Mouse (Mus musculus): ENCODE results near the gene Clic6. TPM values are rescaled to one million over a fixed set of nuclear protein-coding genes. Genes with fewer than 3 reads are reported as not detected.

Gene Clic6
- polyA plus RNA-seq, 1 experiment, result not detected

DNA sequence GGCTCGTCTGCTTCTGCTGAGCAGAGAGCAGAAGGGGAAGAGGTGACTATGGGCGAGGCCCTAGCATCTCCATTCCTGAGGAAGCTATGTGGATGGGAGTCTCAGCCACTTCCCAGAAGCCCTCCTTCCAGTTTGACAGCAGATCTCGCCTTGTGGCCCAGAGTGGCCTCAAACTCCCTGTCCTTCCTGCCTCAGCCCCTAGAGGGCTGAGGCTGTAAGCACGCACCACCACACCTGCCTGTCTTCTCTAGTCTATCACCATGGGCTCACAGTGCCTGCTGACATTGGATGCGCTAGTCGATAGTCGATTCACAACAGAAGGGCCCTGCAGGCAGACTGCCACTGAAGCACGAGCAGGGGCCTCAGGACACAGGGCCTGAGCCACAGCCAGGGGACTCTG, 32.9 kb upstream of the Clic6 start:
- H3K4me3 ChIP-seq, result no peak overlapping the region
- no peak overlapping the region for H3K4me2 ChIP-seq (ENCODE audit: low read depth)
- H3K27me3 ChIP-seq (ENCODE audit: control insufficient read depth, insufficient read depth, insufficient read length), result no peaks in the 10 kb centered on the region
- TF ChIP-seq TCF12 (IDR thresholded peaks at IDR 0.05; ENCODE audit: insufficient read depth, poor library complexity, severe bottlenecking), result no peak
- TF ChIP-seq MYOG (IDR thresholded peaks at IDR 0.05; ENCODE audit: control insufficient read depth in 1 of 3, insufficient read depth in 1 of 3, insufficient read length in 2 of 3, low read depth in 2 of 3), result no peak
- no peak for TF ChIP-seq TCF3 (IDR thresholded peaks at IDR 0.05; ENCODE audit: insufficient read length, low read depth)
- TF ChIP-seq SRF (IDR thresholded peaks at IDR 0.05; ENCODE audit: control insufficient read depth, insufficient read length, low read depth), result no peak
- TF ChIP-seq USF1 (IDR thresholded peaks at IDR 0.05; ENCODE audit: low read depth), result no peak
- H3K79me2 ChIP-seq (ENCODE audit: control insufficient read depth, insufficient read depth), result no peaks in the 10 kb centered on the region
- H3K36me3 ChIP-seq (ENCODE audit: control insufficient read depth, insufficient read depth), result no peaks in the 10 kb centered on the region
- H3ac ChIP-seq (ENCODE audit: control insufficient read depth, insufficient read length), result no peak overlapping the region

DNA sequence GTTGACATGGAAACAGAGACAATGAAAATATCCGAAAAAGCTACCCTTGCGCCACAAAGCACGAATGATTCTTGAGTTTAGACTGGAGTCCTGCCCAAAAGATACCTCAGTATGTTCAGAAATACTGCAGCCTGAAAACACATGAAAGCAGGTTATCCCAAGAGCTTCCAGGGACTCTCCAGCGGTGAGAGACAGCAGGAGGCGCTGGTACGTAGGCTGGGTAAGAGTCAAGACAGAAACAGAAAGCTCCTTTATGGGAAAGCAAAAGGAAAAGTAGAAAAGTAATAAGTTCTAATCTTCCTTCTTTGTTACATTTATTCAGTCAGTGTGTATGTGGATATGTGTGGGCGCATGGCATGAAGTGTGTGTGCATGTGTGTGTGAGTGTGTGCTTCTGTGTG, 31.5 kb upstream of the Clic6 start:
- Histone ChIP-seq H3K36me3 (ENCODE audit: control insufficient read depth, insufficient read depth) (no peaks in the 10 kb centered on the region), H3K4me2 (ENCODE audit: low read depth) (no peak overlapping the region), H3ac (ENCODE audit: control insufficient read depth, insufficient read length) (no peak overlapping the region), H3K4me3 (no peak overlapping the region), H3K79me2 (ENCODE audit: control insufficient read depth, insufficient read depth) (no peaks in the 10 kb centered on the region), H3K27me3 (ENCODE audit: control insufficient read depth, insufficient read depth, insufficient read length) (no peaks in the 10 kb centered on the region)
- TF ChIP-seq E2F4 (IDR thresholded peaks at IDR 0.05; ENCODE audit: insufficient read depth) (no peak), POLR2AphosphoS2 (IDR thresholded peaks at IDR 0.05; ENCODE audit: insufficient read length, low read depth) (no peak), MYOG (IDR thresholded peaks at IDR 0.05; ENCODE audit: control insufficient read depth in 1 of 3, insufficient read depth in 1 of 3, insufficient read length in 2 of 3, low read depth in 2 of 3) (no peak), TCF3 (IDR thresholded peaks at IDR 0.05; ENCODE audit: insufficient read length, low read depth) (no peak), SRF (IDR thresholded peaks at IDR 0.05; ENCODE audit: control insufficient read depth, insufficient read length, low read depth) (no peak)

DNA sequence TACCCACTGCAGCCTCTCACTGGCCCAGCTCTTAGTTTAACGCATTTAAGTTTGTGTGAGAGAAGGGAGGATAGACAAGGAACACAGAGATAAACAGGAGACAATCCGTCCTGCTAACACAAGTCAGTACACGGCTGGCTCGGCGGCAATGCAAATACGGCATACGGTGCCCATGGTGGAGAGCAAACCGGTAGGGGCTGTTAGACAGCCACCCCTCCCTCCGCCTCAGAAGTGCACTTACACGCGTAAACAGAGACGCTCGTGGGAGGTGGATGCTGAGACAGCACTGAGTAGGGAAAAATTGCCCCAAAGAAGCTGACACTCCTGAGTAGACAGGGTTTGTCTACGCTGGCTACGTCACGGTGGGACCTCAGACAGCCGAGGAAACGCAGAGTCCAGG, 31.0 kb upstream of the Clic6 start:
- no peak overlapping the region for H3K4me3 ChIP-seq

DNA sequence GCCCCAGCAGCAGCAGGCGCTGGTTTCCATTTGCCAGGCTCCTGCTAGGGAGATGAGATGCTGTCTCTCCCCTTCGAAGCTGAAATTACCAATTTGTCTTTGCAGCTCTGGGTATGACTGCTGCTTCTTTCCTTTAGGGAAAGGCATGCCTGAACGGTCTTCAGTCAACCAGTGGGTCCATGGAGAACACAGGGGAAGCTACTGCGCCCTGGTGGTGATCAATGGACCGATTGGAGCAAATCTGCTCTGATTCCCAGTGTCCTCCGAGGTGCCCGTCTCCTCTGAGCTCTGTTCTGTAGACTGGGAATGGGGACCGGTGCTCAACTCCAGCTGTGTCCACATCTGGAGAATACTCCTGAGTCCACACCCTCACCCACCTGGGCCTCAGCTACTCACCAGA, 30.0 kb upstream of the Clic6 start:
- Histone ChIP-seq H3K27me3 (ENCODE audit: control insufficient read depth, insufficient read depth, insufficient read length) (no peaks in the 10 kb centered on the region), H3K36me3 (ENCODE audit: control insufficient read depth, insufficient read depth) (no peaks in the 10 kb centered on the region), H3ac (ENCODE audit: control insufficient read depth, insufficient read length) (no peak overlapping the region), H3K4me3 (no peak overlapping the region), H3K79me2 (ENCODE audit: control insufficient read depth, insufficient read depth) (no peaks in the 10 kb centered on the region), H3K4me2 (ENCODE audit: low read depth) (no peak overlapping the region)
- no peak for TF ChIP-seq CEBPB (IDR thresholded peaks at IDR 0.05; ENCODE audit: insufficient read depth, poor library complexity, severe bottlenecking)
- TF ChIP-seq MYOD1 (IDR thresholded peaks at IDR 0.05; ENCODE audit: control insufficient read depth in 1 of 3, insufficient read length in 2 of 3, low read depth in 2 of 3), result no peak
- no peak for TF ChIP-seq SRF (IDR thresholded peaks at IDR 0.05; ENCODE audit: control insufficient read depth, insufficient read length, low read depth)
- no peak for TF ChIP-seq MYOG (IDR thresholded peaks at IDR 0.05; ENCODE audit: control insufficient read depth in 1 of 3, insufficient read depth in 1 of 3, insufficient read length in 2 of 3, low read depth in 2 of 3)
- TF ChIP-seq E2F4 (IDR thresholded peaks at IDR 0.05; ENCODE audit: insufficient read depth), result no peak
- TF ChIP-seq USF1 (IDR thresholded peaks at IDR 0.05; ENCODE audit: low read depth), result no peak
- TF ChIP-seq REST (IDR thresholded peaks at IDR 0.05; ENCODE audit: insufficient read depth, insufficient read length), result no peak
- no peak for TF ChIP-seq POLR2AphosphoS2 (IDR thresholded peaks at IDR 0.05; ENCODE audit: insufficient read length, low read depth)
- TF ChIP-seq TCF3 (IDR thresholded peaks at IDR 0.05; ENCODE audit: insufficient read length, low read depth), result no peak
- no peak for TF ChIP-seq POLR2A (IDR thresholded peaks at IDR 0.05; ENCODE audit: insufficient read length, low read depth)
- no peak for TF ChIP-seq MAX (IDR thresholded peaks at IDR 0.05; ENCODE audit: low read depth)
- TF ChIP-seq TCF12 (IDR thresholded peaks at IDR 0.05; ENCODE audit: insufficient read depth, poor library complexity, severe bottlenecking), result no peak

More for the DNA sequence above, 31.0 kb upstream of the Clic6 start:
- H3K27me3 ChIP-seq (ENCODE audit: control insufficient read depth, insufficient read depth, insufficient read length), result no peaks in the 10 kb centered on the region
- no peaks in the 10 kb centered on the region for H3K36me3 ChIP-seq (ENCODE audit: control insufficient read depth, insufficient read depth)
- no peak overlapping the region for H3ac ChIP-seq (ENCODE audit: control insufficient read depth, insufficient read length)
- H3K79me2 ChIP-seq (ENCODE audit: control insufficient read depth, insufficient read depth), result no peaks in the 10 kb centered on the region
- no peak for TF ChIP-seq SRF (IDR thresholded peaks at IDR 0.05; ENCODE audit: control insufficient read depth, insufficient read length, low read depth)
- TF ChIP-seq TCF3 (IDR thresholded peaks at IDR 0.05; ENCODE audit: insufficient read length, low read depth), result no peak
- no peak for TF ChIP-seq TCF12 (IDR thresholded peaks at IDR 0.05; ENCODE audit: insufficient read depth, poor library complexity, severe bottlenecking)
- TF ChIP-seq POLR2AphosphoS2 (IDR thresholded peaks at IDR 0.05; ENCODE audit: insufficient read length, low read depth), result no peak
- H3K4me2 ChIP-seq (ENCODE audit: low read depth), result no peak overlapping the region

DNA sequence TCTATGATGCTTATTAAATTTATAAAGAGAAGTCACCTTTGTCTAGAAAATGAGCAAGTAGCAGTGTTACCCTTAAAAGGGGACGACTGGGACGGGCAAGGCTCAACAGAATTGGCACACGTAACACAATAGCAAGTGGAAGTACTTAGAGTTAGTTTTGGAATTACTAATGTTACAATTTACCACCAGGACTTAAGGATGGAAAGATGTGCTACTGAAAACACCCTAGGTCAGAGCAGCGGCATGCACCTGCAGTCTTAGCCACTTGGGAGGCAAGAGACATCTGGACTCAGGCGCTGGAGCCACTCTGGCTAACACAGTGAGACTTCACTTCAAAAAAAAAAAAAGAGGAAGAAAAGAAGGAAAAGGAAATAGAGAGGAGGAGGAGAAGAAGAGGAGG, 29.6 kb upstream of the Clic6 start:
- no peak overlapping the region for H3ac ChIP-seq (ENCODE audit: control insufficient read depth, insufficient read length)
- H3K36me3 ChIP-seq (ENCODE audit: control insufficient read depth, insufficient read depth), result no peaks in the 10 kb centered on the region
- no peak overlapping the region for H3K4me3 ChIP-seq
- H3K4me2 ChIP-seq (ENCODE audit: low read depth), result no peak overlapping the region
- H3K79me2 ChIP-seq (ENCODE audit: control insufficient read depth, insufficient read depth), result no peaks in the 10 kb centered on the region
- TF ChIP-seq MAX (IDR thresholded peaks at IDR 0.05; ENCODE audit: low read depth) (no peak), TCF3 (IDR thresholded peaks at IDR 0.05; ENCODE audit: insufficient read length, low read depth) (no peak), MYOD1 (IDR thresholded peaks at IDR 0.05; ENCODE audit: control insufficient read depth in 1 of 3, insufficient read length in 2 of 3, low read depth in 2 of 3) (no peak)
- H3K27me3 ChIP-seq (ENCODE audit: control insufficient read depth, insufficient read depth, insufficient read length), result no peaks in the 10 kb centered on the region

DNA sequence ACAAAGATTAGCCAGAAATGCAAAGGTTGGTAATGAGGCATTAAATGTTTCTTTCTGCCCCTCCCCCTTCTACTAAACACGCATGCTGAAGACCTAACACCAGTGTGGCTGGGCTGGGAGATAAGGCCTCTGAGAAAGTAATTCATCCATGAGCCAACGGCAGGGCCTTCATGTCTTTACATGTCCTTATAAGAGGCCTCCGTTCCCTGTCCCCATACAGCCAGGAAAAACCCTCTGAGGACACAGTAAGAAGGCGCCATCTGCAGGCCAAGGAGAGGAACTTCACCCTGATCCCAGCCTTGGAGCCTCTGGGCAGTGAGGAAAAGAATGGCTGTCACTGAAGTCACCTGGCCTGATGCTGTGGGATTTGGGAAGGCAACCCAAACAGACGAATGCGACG, 27.9 kb upstream of the Clic6 start:
- TF ChIP-seq POLR2AphosphoS2 (IDR thresholded peaks at IDR 0.05; ENCODE audit: insufficient read length, low read depth) (no peak), TCF12 (IDR thresholded peaks at IDR 0.05; ENCODE audit: insufficient read depth, poor library complexity, severe bottlenecking) (no peak), CEBPB (IDR thresholded peaks at IDR 0.05; ENCODE audit: insufficient read depth, poor library complexity, severe bottlenecking) (no peak), E2F4 (IDR thresholded peaks at IDR 0.05; ENCODE audit: insufficient read depth) (no peak), SRF (IDR thresholded peaks at IDR 0.05; ENCODE audit: control insufficient read depth, insufficient read length, low read depth) (no peak), MYOD1 (IDR thresholded peaks at IDR 0.05; ENCODE audit: control insufficient read depth in 1 of 3, insufficient read length in 2 of 3, low read depth in 2 of 3) (no peak), REST (IDR thresholded peaks at IDR 0.05; ENCODE audit: insufficient read depth, insufficient read length) (no peak), TCF3 (IDR thresholded peaks at IDR 0.05; ENCODE audit: insufficient read length, low read depth) (no peak)

More for the DNA sequence above, 27.9 kb upstream of the Clic6 start:
- Histone ChIP-seq H3K27me3 (ENCODE audit: control insufficient read depth, insufficient read depth, insufficient read length) (no peaks in the 10 kb centered on the region), H3K36me3 (ENCODE audit: control insufficient read depth, insufficient read depth) (no peaks in the 10 kb centered on the region), H3K79me2 (ENCODE audit: control insufficient read depth, insufficient read depth) (no peaks in the 10 kb centered on the region), H3K4me3 (no peak overlapping the region), H3ac (ENCODE audit: control insufficient read depth, insufficient read length) (no peak overlapping the region), H3K4me2 (ENCODE audit: low read depth) (no peak overlapping the region)

Data from myocyte (in vitro differentiated cells).